Mouse (Mus musculus) heart, postnatal 0 days (tissue): Measurements from ENCODE around the gene Rps6ka5.

Experiments used
- CTCF ChIP-seq: IDR thresholded peaks from 2 replicates; pipeline ENCODE4 v1.5.1; 2016; ENCODE audit warnings: antibody characterized with exemption, control low read depth, low read depth
- EP300 ChIP-seq: IDR thresholded peaks from 2 replicates; pipeline ENCODE4 v1.6.1; 2016; ENCODE audit warnings: antibody characterized with exemption, low read depth

GRCm38 (mm10) chr12:100515493-100515892, 211.3 kb downstream of the Rps6ka5 start:
- TF ChIP-seq CTCF: no peak
- no peak for TF ChIP-seq EP300
